Mouse (Mus musculus) myocyte (in vitro differentiated cells): ENCODE data around the gene Lig1.
"Not testable (repeated sequence)": the region's sequence is repeated elsewhere in the genome, so short reads cannot be mapped to it uniquely, and the experiment has no call there.

ENCODE experiments used
- MAX ChIP-seq: IDR thresholded peaks from one replicate; pipeline ENCODE4 v1.6.1; 2011; ENCODE audit warnings: low read depth, mild to moderate bottlenecking, control low read depth
- POLR2A ChIP-seq: IDR thresholded peaks from one replicate; pipeline ENCODE4 v1.6.1; 2011; ENCODE audit warnings: low read depth, mild to moderate bottlenecking, control low read depth, moderate library complexity; ENCODE audit not compliant: insufficient read length

GRCm38 (mm10) chr7:13278957-13279356 lies 1.9 kb downstream of the Lig1 start:
- TF ChIP-seq MAX, POLR2A: not testable (repeated sequence)
